Mouse (Mus musculus) T-cell, adult 2 months (primary cell): ENCODE results near the gene Henmt1.

Source experiments
- DNase-seq: peaks from one replicate; pipeline ENCODE4 v3.0.0; 2022; ENCODE audit warnings: low spot score

Gene Henmt1

DNA sequence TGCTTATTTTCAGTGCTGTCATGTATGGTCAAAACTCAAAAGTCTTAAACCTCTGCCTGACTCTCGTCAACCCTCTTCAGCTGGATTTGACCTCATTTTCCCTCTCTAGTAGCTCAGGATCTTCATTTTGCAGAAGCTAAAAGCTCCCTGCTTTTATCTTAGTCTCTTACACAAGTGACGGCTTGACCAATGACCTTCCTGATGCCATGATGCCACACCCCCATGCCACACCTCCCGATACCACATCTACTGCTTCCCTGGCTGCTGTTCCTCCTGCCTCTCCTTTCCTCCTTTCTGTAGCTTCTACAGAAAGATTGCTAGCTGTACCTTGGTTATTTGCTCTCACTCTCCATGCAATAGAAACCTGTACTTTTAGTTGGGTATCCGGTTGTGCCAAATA, 58.1 kb downstream of the Henmt1 start:
- no peak for DNase-seq

- no peak for DNase-seq
Observed at GRCm38 (mm10) chr3:108999173-108999572, 59.5 kb downstream of the Henmt1 start.

DNA sequence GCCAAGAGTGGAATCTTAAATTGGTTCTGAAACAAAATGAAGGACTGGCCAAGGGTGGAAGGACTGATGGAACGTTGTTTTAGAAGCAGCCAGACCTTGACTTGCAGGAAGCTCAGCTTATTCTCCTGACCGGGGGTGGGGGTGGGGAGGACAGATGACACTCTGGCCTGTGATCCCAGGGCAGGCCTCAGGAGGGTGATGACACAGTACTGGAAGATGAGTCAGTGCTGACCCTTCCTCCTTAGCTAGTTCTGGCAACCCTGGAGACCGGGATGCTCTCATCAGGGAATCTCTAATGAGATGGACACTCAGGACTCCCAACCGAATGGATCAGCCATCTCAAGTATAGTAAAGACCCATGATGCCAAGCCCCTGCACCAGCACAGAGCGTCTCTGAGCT, 66.1 kb downstream of the Henmt1 start:
- no peak for DNase-seq

- DNase-seq: no peak
Observed at GRCm38 (mm10) chr3:109008180-109008579, 68.5 kb downstream of the Henmt1 start.
